Mouse (Mus musculus): ENCODE results near the gene Cela3a.
"Not testable (repeated sequence)": the region's sequence is repeated elsewhere in the genome, so short reads cannot be mapped to it uniquely, and the experiment has no call there.

Cela3a gene

GRCm38 (mm10) chr4:137409691-137410090 is at the start of gene Cela3a:
TSS of gene Cela3a (minus strand) at chr4:137409791.
- DNase-seq: no peak

GRCm38 (mm10) chr4:137458861-137459260 is 49.3 kb upstream of the Cela3a start:
- DNase-seq: peak; percentile 13 to 40

GRCm38 (mm10) chr4:137458310-137458709 is 48.7 kb upstream of the Cela3a start:
- peak in 1 of 2 experiments; percentile 22 for DNase-seq

- DNase-seq: no peak
Measured at GRCm38 (mm10) chr4:137457292-137457691, 47.7 kb upstream of the Cela3a start.

GRCm38 (mm10) chr4:137456581-137456980 is 47.0 kb upstream of the Cela3a start:
- DNase-seq: no peak

GRCm38 (mm10) chr4:137454582-137454981 is 45.0 kb upstream of the Cela3a start:
- no peak for DNase-seq

GRCm38 (mm10) chr4:137453234-137453767 is 43.7 kb upstream of the Cela3a start, which contains the start of gene 1700013G24Rik:
TSS of gene 1700013G24Rik (plus strand) at chr4:137453284.
- DNase-seq: no peak

GRCm38 (mm10) chr4:137452190-137452589 is 42.6 kb upstream of the Cela3a start:
- no peak for DNase-seq

GRCm38 (mm10) chr4:137449715-137450114 is 40.1 kb upstream of the Cela3a start:
- no peak for DNase-seq

- no peak for DNase-seq
Measured at GRCm38 (mm10) chr4:137449132-137449531, 39.5 kb upstream of the Cela3a start.

GRCm38 (mm10) chr4:137448641-137449040 is 39.0 kb upstream of the Cela3a start:
- no peak for DNase-seq

- DNase-seq: no peak
Measured at GRCm38 (mm10) chr4:137448197-137448596, 38.6 kb upstream of the Cela3a start.

GRCm38 (mm10) chr4:137447363-137448196 is 38.0 kb upstream of the Cela3a start:
- no peak for DNase-seq

GRCm38 (mm10) chr4:137445881-137446280 is 36.3 kb upstream of the Cela3a start:
- DNase-seq: no peak

- peak; percentile 23 to 43 for DNase-seq
Measured at GRCm38 (mm10) chr4:137443625-137444024, 34.0 kb upstream of the Cela3a start.

- no peak for DNase-seq
Measured at GRCm38 (mm10) chr4:137441332-137441731, 31.7 kb upstream of the Cela3a start.

GRCm38 (mm10) chr4:137438842-137439241 is 29.3 kb upstream of the Cela3a start:
- no peak for DNase-seq

GRCm38 (mm10) chr4:137436979-137437669 is 27.5 kb upstream of the Cela3a start:
- DNase-seq: no peak

- not testable (repeated sequence) for DNase-seq
Measured at GRCm38 (mm10) chr4:137432700-137433550, 23.3 kb upstream of the Cela3a start.

GRCm38 (mm10) chr4:137430502-137430901 is 20.9 kb upstream of the Cela3a start, which contains the start of gene Cela3b:
TSS of gene Cela3b (minus strand) at chr4:137430540.
- no peak for DNase-seq

- no peak for DNase-seq
Measured at GRCm38 (mm10) chr4:137417712-137418564, 8.3 kb upstream of the Cela3a start.

GRCm38 (mm10) chr4:137414936-137415335 is 5.3 kb upstream of the Cela3a start:
- no peak for DNase-seq

Measured in thymus, postnatal 36 days (tissue).